Mouse (Mus musculus): Measurements from ENCODE around the gene Lamtor5.

DNA sequence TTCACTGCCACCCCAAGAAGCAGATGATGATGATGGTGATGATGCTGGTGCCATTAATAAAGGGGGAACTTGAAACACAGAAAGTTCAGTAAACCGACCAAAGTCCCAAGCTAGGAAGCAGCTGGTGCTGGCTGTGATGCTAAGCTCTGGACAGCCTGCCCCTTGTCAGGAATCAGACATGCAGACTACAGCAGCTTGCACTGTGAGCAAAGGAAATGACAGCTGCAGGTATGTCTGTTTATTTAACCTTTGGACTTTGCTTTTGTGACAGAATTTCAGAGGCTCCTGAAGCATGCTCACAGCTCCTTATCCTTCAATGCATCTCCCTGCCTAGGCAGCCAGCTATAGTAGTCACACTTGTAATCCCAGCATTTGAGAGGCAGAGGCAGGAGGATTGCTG, 48.1 kb upstream of the Lamtor5 start, which contains the start of gene A630076J17Rik:
- no peak for TF ChIP-seq POLR2A (IDR thresholded peaks at IDR 0.05; ENCODE audit: borderline replicate concordance, extremely low read depth, low read depth, low read length)
- TF ChIP-seq CTCF (IDR thresholded peaks at IDR 0.05; ENCODE audit: insufficient read depth, low read length), result no peak
